Mouse (Mus musculus) heart, postnatal 36 days (tissue): ENCODE measurements around the gene Plac9a. TPM values are rescaled to one million over a fixed set of nuclear protein-coding genes. Genes with fewer than 3 reads are reported as not detected.
"Not testable (repeated sequence)": the region's sequence is repeated elsewhere in the genome, so short reads cannot be mapped to it uniquely, and the experiment has no call there.

Experiments used
- DNase-seq, 2 experiments: peaks; one replicate each; pipeline ENCODE4 v3.0.0; 2021 to 2022
- intact Hi-C: fragments of 180-260 bp; cut with DNase I; formaldehyde crosslinking; loops from one replicate; pipeline ENCODE4 v1.15.1; 2025
- total RNA-seq, 2 experiments: library from RNA; stranded (reverse); gene quantifications; 2 replicates each; pipeline ENCODE4 v1.2.3; 2021

Plac9a gene
- total RNA-seq, 2 experiments from 2014 or later = 2.0 to 2.4 TPM

DNA sequence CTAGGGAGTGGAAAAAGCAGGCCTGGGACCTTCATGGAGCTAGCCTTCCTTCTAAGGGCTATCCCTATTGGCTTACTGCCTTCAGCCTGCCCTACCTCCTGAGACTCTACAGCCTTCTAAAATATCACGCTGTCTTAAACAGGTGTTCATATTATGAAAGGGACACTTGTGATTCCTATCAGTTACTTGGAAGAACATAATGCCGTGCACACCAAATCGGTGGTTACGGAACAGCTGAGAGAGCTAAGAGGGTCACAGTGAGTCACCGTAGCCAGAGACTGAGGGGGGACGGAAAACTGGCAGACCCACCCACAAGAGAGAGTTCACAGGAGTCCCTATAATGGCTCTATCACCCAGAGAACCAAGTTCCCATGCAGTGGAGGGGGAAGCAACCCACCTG is 36.5 kb downstream of the Plac9a start:
- DNase-seq = no peak
- intact Hi-C loops = no loop called here

DNA sequence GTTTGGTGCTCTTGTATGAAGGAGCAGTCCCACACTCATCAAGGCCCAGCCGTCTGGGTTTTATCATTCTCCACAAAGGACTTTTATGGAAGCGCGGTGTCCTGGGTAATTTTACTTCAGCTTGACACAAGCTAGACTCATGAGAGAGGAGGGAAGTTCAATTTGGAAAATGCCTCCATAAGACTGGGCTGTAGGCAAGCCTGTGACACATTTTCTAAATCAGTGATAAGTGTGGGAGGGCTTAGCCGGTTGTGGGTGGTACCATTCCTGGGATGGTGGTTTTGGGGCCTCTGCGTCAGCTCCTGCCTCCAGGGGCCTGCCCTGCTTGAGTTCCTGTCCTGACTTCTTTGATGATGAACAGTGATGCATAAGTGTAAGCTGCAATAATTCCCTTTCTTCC is 37.6 kb downstream of the Plac9a start:
- DNase-seq = no peak
- intact Hi-C loops = no loop called here

DNA sequence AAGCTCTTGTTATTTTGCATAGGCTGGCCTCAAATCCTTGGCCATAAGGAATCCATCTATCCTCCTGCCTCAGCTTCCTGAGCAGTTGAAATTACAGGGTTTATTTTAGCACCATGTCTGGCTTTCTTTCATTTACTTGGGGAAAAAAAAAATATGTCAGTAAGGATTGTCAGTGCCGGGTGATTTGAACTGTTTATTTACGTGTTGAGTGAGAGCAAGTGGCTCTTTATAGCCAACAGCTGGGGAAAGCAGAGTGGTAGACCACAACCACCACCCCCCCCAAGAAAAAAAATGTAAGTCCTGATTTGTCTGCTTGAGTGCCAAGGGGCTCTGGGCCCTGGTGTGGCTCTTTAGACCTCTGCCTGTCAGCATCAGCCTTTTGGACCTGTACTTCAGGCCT is 39.2 kb downstream of the Plac9a start:
- no peak for DNase-seq
- intact Hi-C loops = no loop called here

DNA sequence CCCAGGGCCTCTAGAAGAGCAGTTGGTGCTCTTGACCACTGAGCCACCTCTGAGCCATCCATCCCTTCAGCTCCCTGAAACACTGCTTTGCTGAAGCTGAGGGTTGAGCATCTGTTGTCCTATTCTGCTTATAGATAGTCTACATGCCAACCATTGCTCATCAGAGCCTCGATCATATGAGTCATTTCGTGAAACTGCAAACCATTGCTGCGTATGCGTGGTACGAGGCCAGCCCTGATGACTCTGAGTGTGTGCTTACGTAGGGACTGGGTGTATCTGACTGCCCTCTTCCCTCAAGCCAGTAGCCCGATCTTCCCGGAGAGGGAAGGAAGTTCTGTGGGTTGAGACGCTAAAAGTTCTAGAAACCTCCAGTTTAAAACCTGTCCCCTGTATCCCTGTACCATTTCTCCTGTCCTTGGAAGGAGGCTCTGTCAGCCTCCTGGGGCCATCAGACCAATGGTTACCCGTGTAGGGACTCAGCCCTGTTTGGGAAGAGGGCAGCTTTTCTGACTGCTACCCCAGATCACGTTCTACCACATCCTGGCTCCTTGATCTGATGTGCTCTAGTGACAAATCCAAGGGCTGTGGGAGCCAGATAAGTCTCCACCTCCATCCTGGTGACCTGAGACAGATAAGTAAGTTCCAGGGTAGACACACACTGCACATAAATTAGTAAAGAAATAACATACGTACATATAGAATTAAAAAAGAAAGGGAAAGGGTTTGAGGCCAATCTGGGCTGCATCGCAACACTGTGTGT is 40.9 kb downstream of the Plac9a start:
- intact Hi-C loops = no loop called here
- DNase-seq = no peak

DNA sequence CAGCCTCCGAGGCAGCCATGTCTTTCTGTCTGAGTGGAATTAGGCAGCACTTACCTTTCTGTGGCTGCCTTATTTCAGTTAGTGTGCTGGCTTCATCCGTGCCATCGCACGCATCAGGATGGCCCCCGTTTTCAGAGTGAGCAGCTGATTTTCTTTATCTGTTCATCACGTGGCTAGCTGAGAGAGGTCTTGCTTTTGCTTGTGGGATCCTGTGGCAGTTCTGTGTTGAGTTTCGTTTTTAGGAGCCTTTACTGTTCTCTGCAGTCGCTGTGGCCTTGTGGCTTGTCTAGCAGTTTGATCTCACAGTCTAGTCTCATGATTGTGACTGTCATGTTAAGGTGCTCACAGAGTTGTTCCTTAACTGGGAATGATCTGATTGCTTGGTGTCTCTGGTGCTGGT is 45.0 kb downstream of the Plac9a start:
- intact Hi-C loops = no loop called here
- no peak for DNase-seq

DNA sequence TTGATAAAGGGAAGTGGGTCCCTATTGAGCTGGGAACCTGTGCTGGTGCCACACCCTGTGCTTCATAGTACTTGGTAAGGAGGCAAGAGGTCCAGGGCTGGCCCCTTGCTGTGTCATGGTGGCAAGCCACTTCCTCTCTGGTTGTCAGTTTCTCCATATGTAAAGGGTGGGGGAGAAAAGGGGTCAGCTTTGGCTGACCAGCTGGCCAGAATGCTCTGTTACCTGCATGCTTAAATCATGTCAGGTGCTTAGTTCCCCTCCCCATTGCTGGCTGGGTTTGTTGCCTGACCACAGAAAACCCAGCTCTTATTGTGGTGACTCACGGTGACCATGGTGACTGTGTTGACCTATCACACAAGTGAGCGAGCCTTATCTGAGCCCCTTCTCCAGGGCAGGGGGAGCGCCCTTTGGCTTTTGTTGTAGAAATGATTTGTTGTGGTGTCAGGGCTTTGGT is 45.7 kb downstream of the Plac9a start:
- intact Hi-C loops = no loop called here
- DNase-seq = no peak

DNA sequence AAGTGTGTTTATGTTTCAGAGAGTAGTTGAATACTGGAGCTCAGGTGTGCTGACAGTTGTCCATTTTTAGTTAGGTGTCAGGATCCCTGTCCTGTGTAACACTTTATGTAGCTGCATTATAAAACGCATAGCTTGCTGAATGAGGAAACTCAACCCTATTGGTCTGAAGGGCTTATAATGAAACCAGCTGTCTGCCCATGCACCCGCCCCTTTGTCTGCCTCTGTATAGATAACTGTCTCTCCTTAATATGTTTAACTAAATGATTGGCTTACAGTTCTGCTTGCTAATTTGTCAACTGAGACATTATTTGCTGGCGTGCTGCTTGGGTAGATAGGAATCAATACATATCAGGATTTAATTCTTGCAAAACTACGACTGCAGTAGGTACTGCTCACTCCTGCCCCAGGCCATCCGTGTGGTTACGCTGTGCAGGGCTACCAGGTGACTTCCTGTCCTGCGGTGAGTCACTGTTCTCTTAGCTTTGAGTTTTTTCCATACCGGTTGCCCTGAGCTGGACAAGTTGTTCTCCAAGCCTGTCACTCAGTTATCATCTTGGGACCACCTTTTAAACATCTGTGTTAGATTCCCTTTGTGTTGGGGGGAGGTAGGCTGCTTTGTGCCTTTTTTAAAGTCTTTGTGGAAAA is 47.5 kb downstream of the Plac9a start:
- DNase-seq = no peak
- intact Hi-C loops = no loop called here

DNA sequence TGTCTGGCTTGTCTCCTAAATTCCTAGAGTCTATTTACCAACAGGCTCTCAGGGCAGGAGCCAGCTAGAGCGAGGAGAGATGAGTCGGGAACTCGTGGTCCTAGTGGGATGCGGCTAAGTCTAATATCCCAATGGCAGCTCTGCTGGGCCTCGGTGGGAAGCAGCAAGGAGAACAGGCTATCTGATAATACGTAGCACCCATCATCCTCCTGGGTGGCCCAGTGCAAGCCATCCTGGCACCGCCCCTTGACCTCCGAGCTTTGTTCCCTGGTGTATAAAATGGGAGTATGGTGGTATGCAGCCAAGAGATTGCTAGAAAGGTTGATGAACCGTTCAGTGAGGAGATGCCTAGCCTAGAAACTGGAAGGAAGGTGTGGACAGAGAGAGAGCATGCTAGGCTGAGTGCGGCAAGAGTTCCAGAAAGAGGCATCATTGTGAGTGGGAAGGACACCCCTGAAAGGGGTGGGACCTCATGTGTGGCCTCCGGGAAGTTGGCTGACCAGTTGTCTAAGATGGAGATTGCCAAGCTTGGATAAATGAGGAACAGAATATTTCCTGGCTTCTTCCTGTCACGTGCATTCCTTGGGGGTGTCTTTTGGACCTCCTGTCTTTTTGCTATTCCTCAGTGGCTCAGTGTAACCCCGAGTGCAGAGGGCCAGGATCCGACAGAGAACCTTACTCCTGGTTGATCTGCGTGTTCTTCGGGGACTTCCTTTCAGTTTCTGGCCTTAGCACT is 49.0 kb downstream of the Plac9a start:
- no peak for DNase-seq
- intact Hi-C loops = no loop called here

DNA sequence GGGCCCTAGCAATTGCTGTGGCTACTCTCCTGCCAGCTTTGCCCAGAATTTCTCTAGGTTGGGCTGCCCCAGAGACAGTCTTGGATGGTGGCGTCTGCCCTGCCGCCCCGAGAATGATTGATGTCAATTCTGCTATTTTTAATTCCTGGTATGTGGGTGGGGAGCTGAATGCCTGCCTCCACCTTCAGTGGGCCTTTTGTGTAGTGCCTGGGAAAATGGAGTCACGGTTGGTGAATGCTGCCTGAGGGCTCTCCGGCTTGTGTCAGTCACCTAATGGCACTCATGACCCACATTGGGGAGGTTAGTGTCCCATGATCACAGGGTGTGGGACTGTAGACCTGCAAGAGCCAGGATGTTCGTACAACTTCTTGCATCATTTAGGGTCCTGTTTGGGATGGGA is 49.6 kb downstream of the Plac9a start:
- intact Hi-C loops = no loop called here
- DNase-seq = no peak

DNA sequence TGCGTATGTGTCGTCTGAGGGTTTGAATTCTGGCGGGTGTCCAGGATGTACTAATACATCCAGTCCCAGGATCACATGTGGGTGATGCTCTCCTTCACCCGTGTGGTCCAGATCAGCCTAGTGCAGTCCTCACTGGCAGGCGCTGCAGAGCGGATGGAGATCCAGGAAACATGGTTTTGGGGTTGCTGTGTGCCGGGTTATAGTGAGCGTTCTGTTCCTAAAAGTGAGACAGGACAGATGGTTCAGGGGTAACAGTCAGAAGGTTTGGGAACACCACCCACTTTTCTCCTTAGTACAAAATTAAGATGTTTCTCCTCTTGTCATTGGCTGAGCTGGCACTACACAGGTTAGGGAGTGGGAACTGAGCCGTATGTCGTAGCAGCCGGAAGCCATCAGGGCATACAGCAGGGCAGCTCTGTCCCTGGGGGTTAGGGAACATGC is 50.8 kb downstream of the Plac9a start:
- DNase-seq = no peak
- intact Hi-C loops = no loop called here

DNA sequence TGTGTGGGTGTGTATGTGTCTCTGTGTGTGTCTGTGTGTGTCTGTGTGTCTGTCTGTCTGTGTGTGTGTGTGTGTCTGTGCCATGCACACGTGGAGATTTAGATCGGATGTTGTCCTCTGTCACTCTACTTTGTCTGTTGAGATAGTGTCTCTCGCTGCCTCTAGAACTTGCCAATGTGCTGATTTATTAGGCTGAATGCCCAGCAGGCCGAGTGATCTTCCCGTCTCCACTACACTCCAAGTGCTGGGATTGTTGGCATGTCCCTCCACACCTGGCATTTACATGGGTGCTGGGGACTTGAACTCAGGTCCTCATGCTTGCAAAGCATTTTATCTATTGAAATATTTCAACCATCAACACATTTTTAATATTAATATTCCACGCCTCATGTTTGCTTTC is 51.7 kb downstream of the Plac9a start:
- no peak for DNase-seq
- intact Hi-C loops = no loop called here

DNA sequence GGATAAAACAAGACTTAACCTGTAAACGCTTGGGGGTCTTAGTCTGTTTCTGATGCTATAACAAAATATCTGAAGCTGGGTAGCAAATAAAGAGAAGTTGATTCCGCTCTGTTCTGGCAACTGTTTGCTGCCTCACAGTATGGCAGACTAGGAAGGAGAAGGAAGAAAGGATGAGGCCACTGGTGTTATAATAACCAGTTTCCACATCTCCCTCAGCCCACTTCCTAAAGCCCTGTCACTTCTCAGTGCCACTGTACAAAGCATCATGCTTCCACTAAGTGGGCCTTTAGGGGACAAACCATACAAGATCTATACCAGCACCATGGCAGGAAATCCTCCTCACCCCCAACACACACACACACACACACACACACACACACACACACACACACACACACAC is 52.5 kb downstream of the Plac9a start:
- intact Hi-C loops = no loop called here
- no peak for DNase-seq

DNA sequence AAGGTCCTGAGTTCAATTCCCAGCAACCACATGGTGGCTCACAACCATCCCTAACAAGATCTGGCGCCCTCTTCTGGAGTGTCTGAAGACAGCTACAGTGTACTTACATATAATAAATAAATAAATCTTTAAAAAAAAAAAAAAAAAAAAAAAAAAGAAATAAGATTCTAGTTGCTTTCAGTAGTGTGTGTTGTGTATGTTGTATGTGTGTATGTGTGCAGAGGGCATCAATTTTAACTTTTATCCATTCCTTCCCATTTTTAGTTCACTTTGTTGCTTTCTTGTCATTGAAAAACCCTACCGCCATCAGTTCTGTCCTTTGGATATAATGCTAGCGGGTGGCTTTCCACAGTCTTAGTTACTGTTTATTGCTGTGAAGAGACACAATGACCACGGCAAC is 54.2 kb downstream of the Plac9a start:
- DNase-seq, intact Hi-C loops: not testable (repeated sequence)

DNA sequence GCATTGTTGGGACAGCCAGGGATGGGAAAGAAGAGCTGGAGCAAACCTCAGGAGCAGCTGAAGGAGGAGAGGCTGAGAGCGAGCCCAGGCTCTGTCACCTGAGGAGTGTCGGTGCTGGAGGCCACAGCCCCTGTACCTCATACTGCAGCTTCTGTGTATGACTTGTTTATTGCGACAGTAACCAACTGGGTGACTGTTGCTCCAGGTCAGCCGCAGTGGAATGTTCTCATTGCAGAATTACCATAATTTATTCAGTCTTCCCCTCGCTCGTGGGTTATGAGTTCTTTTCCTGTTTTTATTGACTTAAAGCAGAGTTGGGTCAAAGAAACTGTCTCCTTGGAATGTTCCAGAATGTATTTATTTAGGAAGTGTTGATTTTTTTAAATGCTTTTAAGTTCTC is 54.7 kb downstream of the Plac9a start:
- intact Hi-C loops = no loop called here
- no peak for DNase-seq

DNA sequence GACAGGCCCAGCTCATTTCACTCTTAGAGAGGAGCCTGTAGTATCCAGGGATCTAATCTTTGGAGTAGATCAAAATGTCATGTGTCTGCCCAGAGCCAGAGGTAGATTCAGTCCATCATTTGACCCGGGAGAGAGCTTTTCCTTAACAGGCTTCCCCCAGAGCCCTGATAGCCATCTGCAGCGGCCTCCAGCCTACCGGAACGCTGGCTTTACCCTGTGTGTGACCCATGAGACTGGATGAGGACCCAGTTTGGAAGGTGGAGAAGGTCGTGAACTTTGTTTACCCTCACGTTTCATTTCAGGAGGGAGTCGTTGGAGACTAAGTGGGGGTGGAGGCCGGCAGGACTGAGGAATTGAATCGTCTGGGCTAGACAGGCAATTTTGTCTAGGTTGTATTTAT is 55.2 kb downstream of the Plac9a start:
- intact Hi-C loops = no loop called here
- no peak for DNase-seq

DNA sequence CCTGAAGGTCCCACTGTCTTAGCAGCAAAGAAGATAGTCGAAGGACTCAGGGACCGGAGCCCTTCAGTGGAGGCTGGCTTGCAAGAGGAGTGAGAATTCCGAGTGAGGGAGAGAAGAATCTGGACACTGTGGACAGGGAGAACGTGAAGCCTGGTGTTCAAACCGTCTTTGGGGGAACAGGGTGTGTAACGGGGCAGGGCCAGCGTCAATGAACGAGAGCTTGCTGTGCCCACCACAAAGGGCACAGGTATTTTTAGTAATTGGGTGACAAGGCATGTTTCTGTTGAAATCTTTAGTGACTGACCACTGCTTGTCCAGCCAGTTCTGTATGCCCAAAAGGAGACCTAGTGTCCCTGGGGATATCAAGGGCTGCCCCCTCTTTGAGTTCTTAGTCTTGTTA is 56.4 kb downstream of the Plac9a start:
- intact Hi-C loops = no loop called here

DNA sequence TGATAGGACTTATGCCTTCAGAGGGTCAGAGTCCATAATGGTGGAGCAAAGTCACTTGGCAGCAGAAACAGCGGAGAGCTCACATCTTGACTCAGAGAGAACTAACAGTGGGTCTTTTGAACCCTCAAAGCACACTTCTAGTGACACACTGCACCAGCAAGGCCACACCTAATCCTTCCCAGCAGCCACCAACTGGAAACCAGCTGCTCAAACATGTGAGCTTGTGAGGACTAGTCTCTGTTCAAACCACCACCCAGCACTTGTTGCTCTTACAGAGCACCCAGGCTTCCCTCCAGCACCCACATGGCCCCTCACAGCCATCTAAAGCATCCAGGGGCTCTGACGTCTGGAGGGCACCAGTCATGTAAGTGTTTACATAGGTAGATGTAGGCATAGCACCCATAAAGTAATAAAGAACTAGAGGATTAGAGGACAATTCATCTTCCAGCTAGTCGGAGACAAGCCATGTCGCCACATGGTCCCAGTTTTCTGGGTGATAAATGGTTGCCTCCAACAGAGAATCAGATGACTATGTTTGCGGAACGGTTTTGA is 57.0 kb downstream of the Plac9a start:
- no peak for DNase-seq
- intact Hi-C loops = no loop called here

More for the DNA sequence above, 56.4 kb downstream of the Plac9a start:
- no peak for DNase-seq

DNA sequence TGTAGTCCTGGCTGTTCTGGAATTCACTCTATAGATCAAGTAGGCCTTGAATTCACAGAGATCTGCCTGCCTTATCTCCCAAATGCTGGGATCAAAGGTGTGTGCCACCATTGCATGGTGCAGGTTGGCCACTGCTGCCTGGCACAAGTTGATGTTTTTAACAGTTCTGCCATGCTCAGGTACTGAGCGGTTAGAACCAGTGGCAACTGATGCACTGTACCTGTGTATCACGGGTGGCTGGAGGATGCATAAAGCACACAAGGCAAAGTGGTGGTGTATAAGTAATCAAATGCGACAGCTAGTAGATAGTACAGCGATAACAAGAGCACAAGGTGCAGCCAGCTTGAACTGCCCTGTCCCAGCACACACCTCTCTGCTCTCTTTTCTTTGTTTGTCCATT is 58.5 kb downstream of the Plac9a start:
- no peak for DNase-seq
- intact Hi-C loops = no loop called here

DNA sequence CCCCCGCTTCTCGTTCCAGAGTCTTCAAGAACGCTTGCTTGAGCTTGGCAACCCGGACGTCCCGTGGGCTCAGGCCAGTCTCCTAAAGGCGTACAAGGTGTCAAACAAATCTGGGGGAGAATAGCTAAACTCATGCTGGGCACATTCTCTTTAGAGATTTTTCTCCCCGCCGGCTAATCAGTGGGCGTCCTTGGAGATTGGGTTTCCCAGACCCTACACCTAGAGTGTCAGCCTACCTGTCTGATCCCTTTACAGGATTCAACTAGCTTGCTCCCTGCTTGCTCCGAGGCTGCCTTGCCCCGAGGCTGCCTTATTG is 60.3 kb downstream of the Plac9a start:
- no peak for DNase-seq
- intact Hi-C loops = no loop called here

DNA sequence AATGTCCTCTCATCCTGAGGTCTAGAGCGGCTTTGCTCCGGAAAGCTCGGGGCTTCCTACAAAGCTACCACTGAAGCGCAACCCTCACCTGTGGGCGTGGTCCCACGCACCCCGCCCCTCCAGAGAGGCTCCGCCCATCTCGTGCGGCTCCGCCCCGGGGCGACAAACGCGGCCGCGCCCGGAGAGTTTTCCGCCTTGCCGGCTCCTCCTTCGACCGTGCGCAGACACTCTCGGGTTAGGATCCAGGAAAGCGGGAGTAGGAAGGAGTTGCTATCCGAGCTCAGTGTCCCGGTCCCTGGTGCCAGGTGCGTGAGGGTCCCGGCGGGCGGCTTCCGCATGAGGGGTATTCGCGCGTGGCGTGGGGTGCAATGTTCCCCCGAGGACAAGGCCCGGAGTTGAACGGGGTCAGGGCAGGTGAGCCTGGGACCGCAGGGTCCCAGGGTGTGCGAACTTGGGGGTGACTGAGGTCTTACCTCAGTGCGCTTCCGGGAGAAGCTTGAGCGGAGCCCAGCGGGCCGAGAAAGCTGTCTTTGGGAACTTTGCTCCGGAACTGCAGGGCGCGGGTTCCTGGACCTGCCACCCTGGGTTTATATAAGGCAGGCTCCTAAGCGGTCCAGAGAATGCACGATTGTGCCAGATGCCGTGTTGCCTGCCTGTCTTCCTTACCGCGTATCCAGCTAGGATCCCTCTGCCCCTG is 60.8 kb downstream of the Plac9a start, which contains the start of gene Anxa11:
Anxa11 (plus strand) TSS at position 166 of the 697 bp plus-strand sequence.
- peak; percentile 93 to 94 for DNase-seq
- intact Hi-C loops = no loop called here

DNA sequence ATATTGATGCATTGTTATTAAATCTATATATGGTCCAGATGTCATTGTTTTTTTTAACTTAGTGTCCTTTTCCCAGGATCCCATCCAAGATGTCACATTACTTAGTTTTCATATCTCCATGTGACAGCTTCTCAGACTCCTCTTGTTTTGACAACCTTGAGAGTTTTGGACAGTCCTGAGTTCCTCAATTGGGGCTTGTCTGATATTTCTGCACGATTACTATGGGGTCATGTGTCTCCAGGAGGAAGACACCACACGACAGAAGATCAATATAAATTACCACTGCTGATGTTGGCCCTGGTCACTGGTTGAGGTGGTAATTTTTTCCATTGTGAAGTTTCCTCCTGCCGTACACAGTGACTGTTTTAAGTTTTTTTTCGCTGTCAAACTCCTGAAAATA is 61.3 kb downstream of the Plac9a start:
- no peak for DNase-seq
- intact Hi-C loops = no loop called here
